Mouse (Mus musculus) mammary gland, adult 2 months (tissue): Measurements from ENCODE around the gene Sorbs2. TPM values are rescaled to one million over a fixed set of nuclear protein-coding genes. Genes with fewer than 3 reads are reported as not detected.

Experiments
- polyA plus RNA-seq: library from polyadenylated mRNA; depleted of rRNA; stranded (reverse); fragments of >200 nt; gene quantifications from 2 replicates; pipeline ENCODE4 v1.2.3, GENCODE M21; 2012; ENCODE audit warnings: low replicate concordance; rRNA removed

Gene Sorbs2
- 10.0 and 18.0 TPM in 2 replicates for polyA plus RNA-seq

DNA sequence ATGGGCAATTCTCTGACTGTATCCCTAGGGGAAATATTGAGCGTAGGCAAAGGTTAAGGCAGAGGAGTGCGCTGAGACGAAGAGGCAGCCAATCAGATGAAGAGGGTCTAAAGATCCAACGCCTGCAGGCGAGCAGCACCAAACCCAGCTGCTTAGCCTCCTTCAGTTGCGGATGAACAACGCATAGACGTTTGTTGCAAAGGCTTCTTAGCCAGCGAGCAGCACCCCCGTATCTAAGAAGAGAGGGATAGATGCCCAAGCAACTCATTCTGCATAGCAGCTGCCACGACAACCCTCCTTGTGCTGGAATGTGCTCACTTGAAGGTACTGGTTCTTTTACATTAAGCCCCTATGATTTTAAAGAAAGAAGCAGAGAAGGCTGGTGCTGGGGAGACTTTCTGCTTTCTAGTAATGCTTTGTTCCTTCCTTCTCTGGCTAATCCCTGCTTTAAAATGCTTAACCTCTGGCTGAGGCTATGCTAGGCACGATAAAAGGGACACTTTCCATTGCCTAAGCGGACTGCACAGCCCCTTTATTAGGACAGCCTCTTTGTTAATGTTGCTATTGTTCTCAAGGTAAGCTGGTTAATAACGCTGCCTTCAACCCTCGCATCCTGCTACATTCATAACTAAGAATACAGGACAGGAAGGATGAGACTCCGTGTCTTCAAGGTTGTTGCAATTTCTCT lies at the start of gene Sorbs2:
Gene Sorbs2 (plus strand): TSS at position 155 of the 688 bp plus-strand sequence.

Other genes with a start within 250 kb of the Sorbs2 start
- gene F11, start 245.8 kb upstream of the Sorbs2 start, polyA plus RNA-seq, result 0.17 TPM in 1 of 2 replicates, not detected in the other
- gene Klkb1, start 212.9 kb upstream of the Sorbs2 start, polyA plus RNA-seq, result 0.17 and 0.26 TPM in 2 replicates
- not detected in 2 replicates for gene Gm45753, start 199.3 kb upstream of the Sorbs2 start, polyA plus RNA-seq
- gene Cyp4v3, start 174.6 kb upstream of the Sorbs2 start, polyA plus RNA-seq, result 5.6 and 7.6 TPM in 2 replicates
- 6.5 and 7.7 TPM in 2 replicates for gene Fam149a, start 125.5 kb upstream of the Sorbs2 start, polyA plus RNA-seq
- gene Tlr3, start 96.7 kb upstream of the Sorbs2 start, polyA plus RNA-seq, result 3.6 and 8.2 TPM in 2 replicates